Mouse (Mus musculus) adrenal gland, adult 10 weeks (tissue): ENCODE results near the gene Nrp1. TPM values are rescaled to one million over a fixed set of nuclear protein-coding genes. Genes with fewer than 3 reads are reported as not detected.

Experiments used
- polyA plus RNA-seq: library from polyadenylated mRNA; stranded (reverse); fragments of 350-450 nt; fragmentation: Illumina TruSeq; extraction: RNeasy Lipid Tissue Mini Kit (QIAGEN cat#74804); gene quantifications from one replicate; pipeline ENCODE4 v1.2.3, GENCODE M21; 2014; ENCODE audit warnings: low read depth, low replicate concordance

The Nrp1 gene
- 63.2 TPM for polyA plus RNA-seq

DNA sequence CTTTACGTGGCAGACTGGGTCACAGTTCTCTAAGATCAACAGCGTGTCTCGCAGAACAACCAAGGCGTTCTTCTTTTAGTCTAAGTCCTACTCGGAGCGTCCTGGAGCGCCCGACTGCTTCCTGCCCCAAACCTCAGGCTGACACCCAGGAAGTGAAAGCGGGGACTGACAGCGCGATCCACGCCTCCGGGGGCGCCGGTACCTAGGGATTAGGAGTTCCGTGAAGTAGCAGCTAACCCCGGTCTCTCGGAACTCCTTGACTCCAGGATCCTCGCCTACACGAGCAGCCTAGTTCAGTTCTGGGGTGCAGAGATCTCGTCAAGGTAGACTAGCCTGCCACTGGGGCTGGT is at the start of gene Nrp1:
Gene Nrp1, plus strand, starts transcription at position 199 of the 350 bp plus-strand sequence.

